Mouse (Mus musculus) macrophage (primary cell): ENCODE data around the gene Gm28374. TPM values are rescaled to one million over a fixed set of nuclear protein-coding genes. Genes with fewer than 3 reads are reported as not detected.
"Not testable (repeated sequence)": the region's sequence is repeated elsewhere in the genome, so short reads cannot be mapped to it uniquely, and the experiment has no call there.

Source experiments
- H3K27ac ChIP-seq: fragments of 350-480 bp; formaldehyde crosslinking; 2 replicates; pipeline ENCODE4 v1.9.0; 2021
- H3K36me3 ChIP-seq: fragments of 350-480 bp; formaldehyde crosslinking; 2 replicates; pipeline ENCODE4 v1.9.0; 2021; ENCODE audit errors: inconsistent target
- H3K4me3 ChIP-seq: fragments of 350-480 bp; formaldehyde crosslinking; 2 replicates; pipeline ENCODE4 v1.9.0; 2021; ENCODE audit errors: inconsistent target
- H3K79me2 ChIP-seq: fragments of 350-480 bp; formaldehyde crosslinking; 2 replicates; pipeline ENCODE4 v1.9.0; 2021; ENCODE audit errors: inconsistent target
- WGBS: methylation state at CpG from one replicate; pipeline ENCODE4 v1.1.7; 2026; ENCODE audit warnings: inconsistent platforms; ENCODE audit not compliant: missing documents; 5-methylcytosine and 5-hydroxymethylcytosine counted together
- polyA plus RNA-seq: library from polyadenylated mRNA; stranded (reverse); fragments of 250-400 nt; gene quantifications from 3 replicates; pipeline ENCODE4 v1.2.4, GENCODE M21; 2018; ENCODE audit warnings: inconsistent platforms

Gm28374 gene
- polyA plus RNA-seq, 1 experiment from 2014 or later, result 0.26 TPM

GRCm38 (mm10) chr19:6056696-6057095 lies 25.4 kb downstream of the Gm28374 start:
- WGBS, result 63% methylated on average over 4 of the region's 4 CpGs
- Histone ChIP-seq H3K27ac (no peak overlapping the region; the same call in 1 of the 2 replicates), H3K4me3 (peak overlapping the region; percentile 78), H3K36me3 (peaks cover 41% of the 10 kb centered on the region), H3K79me2 (peaks cover 70% of the 10 kb centered on the region)

GRCm38 (mm10) chr19:6054296-6054695 lies 27.8 kb downstream of the Gm28374 start:
- H3K79me2 ChIP-seq, result peaks cover 89% of the 10 kb centered on the region
- H3K27ac ChIP-seq, result no peak overlapping the region
- peaks cover 65% of the 10 kb centered on the region for H3K36me3 ChIP-seq
- 72% methylated on average over 5 of the region's 5 CpGs for WGBS
- H3K4me3 ChIP-seq, result no peak overlapping the region

GRCm38 (mm10) chr19:6052516-6052915 lies 29.5 kb downstream of the Gm28374 start:
- Histone ChIP-seq H3K4me3 (no peak overlapping the region), H3K27ac (no peak overlapping the region), H3K79me2 (peaks cover 91% of the 10 kb centered on the region), H3K36me3 (peaks cover 74% of the 10 kb centered on the region)
- WGBS, result 95% methylated on average over 7 of the region's 7 CpGs

- no peak overlapping the region for H3K4me3 ChIP-seq
- peaks cover 55% of the 10 kb centered on the region for H3K36me3 ChIP-seq
- H3K27ac ChIP-seq, result no peak overlapping the region
- 91% methylated on average over 11 of the region's 11 CpGs for WGBS
- peaks cover 76% of the 10 kb centered on the region for H3K79me2 ChIP-seq
These were observed 33.2 kb downstream of the Gm28374 start for GRCm38 (mm10) chr19:6048681-6049410.

- Histone ChIP-seq H3K36me3 (peaks cover 45% of the 10 kb centered on the region), H3K27ac (no peak overlapping the region), H3K79me2 (peaks cover 69% of the 10 kb centered on the region), H3K4me3 (peak overlapping the region; percentile 91)
- 89% methylated on average over 6 of the region's 8 CpGs for WGBS
These were observed 34.2 kb downstream of the Gm28374 start for GRCm38 (mm10) chr19:6047899-6048166.

GRCm38 (mm10) chr19:6047154-6047898 lies 34.7 kb downstream of the Gm28374 start:
- H3K79me2 ChIP-seq, result peaks cover 64% of the 10 kb centered on the region
- H3K27ac ChIP-seq, result peak overlapping the region; percentile 93; the same call in 1 of the 2 replicates
- H3K4me3 ChIP-seq, result peak overlapping the region; percentile 91
- 2% methylated on average over 44 of the region's 44 CpGs for WGBS
- peaks cover 40% of the 10 kb centered on the region for H3K36me3 ChIP-seq

GRCm38 (mm10) chr19:6046294-6047153 lies 35.5 kb downstream of the Gm28374 start, which contains the start of gene Syvn1:
Gene Syvn1 (plus strand): TSS chr19:6046576.
- peaks cover 56% of the 10 kb centered on the region for H3K79me2 ChIP-seq
- WGBS, result under 1% methylated on average over 59 of the region's 65 CpGs
- H3K4me3 ChIP-seq, result peak within 1 kb of the TSS; percentile 91
- peaks cover 32% of the 10 kb centered on the region for H3K36me3 ChIP-seq
- peak within 1 kb of the TSS; percentile 93 for H3K27ac ChIP-seq

GRCm38 (mm10) chr19:6045366-6046293 lies 36.4 kb downstream of the Gm28374 start:
- peak overlapping the region; percentile 91 for H3K4me3 ChIP-seq
- H3K79me2 ChIP-seq, result peaks cover 47% of the 10 kb centered on the region
- peaks cover 23% of the 10 kb centered on the region for H3K36me3 ChIP-seq
- 12% methylated on average over 18 of the region's 20 CpGs for WGBS
- peak overlapping the region; percentile 93 for H3K27ac ChIP-seq

- WGBS, result 20% methylated on average over 3 of the region's 4 CpGs
- not testable (repeated sequence) for H3K27ac ChIP-seq, H3K4me3 ChIP-seq, H3K36me3 ChIP-seq
- H3K79me2 ChIP-seq, result peaks cover 31% of the 10 kb centered on the region
These were observed 38.0 kb downstream of the Gm28374 start for GRCm38 (mm10) chr19:6044102-6044501.

- 92% methylated on average over 9 of the region's 9 CpGs for WGBS
- Histone ChIP-seq H3K36me3 (no peaks in the 10 kb centered on the region), H3K27ac (no peak overlapping the region), H3K79me2 (peaks cover 13% of the 10 kb centered on the region), H3K4me3 (no peak overlapping the region)
These were observed 39.8 kb downstream of the Gm28374 start for GRCm38 (mm10) chr19:6042293-6042692.

GRCm38 (mm10) chr19:6040002-6040401 lies 42.1 kb downstream of the Gm28374 start:
- peaks cover 2% of the 10 kb centered on the region; the same call in 1 of the 2 replicates for H3K79me2 ChIP-seq
- no peak overlapping the region for H3K4me3 ChIP-seq
- H3K36me3 ChIP-seq, result no peaks in the 10 kb centered on the region
- H3K27ac ChIP-seq, result no peak overlapping the region

GRCm38 (mm10) chr19:6038326-6038725 lies 43.7 kb downstream of the Gm28374 start:
- H3K27ac ChIP-seq, result no peak overlapping the region
- H3K4me3 ChIP-seq, result no peak overlapping the region
- WGBS, result 68% methylated on average over 7 of the region's 7 CpGs
- H3K36me3 ChIP-seq, result no peaks in the 10 kb centered on the region
- H3K79me2 ChIP-seq, result no peaks in the 10 kb centered on the region

- H3K36me3 ChIP-seq, result no peaks in the 10 kb centered on the region
- no peaks in the 10 kb centered on the region for H3K79me2 ChIP-seq
- H3K27ac ChIP-seq, result no peak overlapping the region
- H3K4me3 ChIP-seq, result no peak overlapping the region
These were observed 44.4 kb downstream of the Gm28374 start for GRCm38 (mm10) chr19:6037695-6038094.
